Mouse (Mus musculus): ENCODE data around the gene Tnik.
A peak's percentile ranks its signal among the peaks of the same experiment; 100 is the strongest.

Gene Tnik

DNA sequence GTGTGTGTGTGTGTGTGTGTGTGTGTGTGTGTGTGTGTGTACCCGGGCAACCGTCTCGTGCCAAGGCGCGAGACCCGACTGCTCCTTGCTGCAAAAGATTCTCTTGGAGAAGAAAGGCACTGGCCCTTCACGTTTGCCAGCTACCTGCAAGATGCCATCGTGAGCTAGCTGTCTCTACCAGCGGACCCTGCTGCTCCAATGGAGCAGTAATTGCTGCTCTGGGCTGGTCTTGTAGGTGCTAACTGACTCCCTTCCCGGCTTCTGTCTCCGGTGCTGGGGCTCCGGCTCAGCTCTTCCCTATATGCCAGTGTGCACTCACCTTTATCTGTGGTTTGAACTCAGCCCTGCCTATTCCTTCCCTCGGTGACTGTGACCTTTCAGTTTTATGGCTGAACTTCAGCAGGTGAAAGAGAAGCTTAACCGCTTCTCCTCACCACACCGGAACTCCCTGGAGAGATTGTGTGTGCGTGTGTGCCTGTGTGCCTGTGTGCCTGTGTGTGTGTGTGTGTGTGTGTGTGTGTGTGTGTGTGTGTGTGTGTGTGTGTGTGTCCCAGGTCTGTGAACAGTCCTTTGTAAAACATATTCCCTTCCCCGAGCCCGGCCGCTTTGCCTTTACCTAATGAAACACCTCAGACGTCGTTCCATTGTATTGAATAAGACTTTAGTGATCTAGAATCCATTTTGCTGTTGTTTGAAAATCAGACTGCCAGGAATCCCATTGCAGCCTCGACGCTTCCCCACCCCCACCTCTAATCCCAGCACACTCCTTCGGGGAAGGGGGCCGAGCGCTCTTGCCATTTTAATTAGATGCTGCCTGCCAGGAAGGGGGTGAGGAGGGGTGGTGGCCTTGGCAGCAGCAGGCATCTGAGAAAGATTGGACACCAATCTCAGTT lies 1.2 kb downstream of the Tnik start:
- DNase-seq (ENCODE audit: low spot score in 2 of 2), result peak; percentile 29 to 39

DNA sequence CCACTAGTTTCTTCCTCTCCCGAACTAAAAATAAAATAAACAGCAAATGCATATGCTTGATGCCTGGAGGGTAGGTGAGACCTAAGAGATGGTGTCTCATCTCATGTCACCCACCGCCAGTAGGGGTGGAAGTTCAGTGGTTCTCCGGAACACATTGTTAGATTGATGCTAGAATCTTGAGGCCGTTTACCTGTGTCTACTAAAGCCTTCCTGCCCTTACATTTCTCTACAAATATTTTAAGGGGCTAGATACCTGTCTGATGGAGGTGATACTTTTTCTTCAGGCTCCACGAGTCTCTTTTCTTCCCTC lies 1.8 kb downstream of the Tnik start:
- no peak for DNase-seq (ENCODE audit: low spot score in 2 of 2)

DNA sequence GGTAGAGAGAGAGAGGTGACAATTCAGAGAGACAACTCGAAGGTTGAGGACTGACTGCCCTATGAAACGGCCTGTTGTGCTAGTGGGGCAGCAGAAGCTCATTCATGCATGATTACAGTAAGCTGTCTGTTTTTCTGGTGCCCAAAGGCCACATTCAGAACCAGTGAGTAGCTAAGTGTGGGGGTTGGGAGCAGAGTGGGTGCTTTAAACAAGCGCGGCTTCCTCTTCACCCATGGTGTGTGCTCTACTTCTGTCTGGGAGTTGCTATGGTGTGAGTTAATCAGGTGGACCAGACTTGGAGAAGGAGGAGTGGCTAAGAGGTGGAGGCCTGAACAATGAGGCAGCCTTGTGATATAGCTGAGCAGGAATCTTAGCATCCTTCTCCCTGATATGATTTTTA lies 2.2 kb downstream of the Tnik start:
- DNase-seq (ENCODE audit: low spot score in 2 of 2), result no peak

DNA sequence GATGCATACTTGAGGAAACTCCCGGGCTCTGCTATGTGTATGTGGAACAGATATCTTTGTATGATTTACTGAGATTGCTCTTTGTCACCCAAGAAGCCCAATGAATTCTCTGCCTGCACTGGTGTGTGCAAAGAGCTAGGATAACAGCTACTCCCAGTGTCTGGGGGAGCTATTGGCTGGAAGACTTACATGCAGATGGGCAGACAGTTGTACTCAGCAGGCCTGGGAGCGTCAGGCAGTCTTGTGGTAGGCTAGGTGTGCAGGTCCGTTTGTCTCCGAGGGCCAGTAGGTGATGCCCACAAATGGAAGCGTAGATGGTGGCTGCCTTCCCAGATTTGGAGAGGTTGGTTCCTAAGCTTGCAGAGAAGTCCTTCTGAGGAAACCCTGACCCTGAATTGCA lies 2.6 kb downstream of the Tnik start:
- DNase-seq (ENCODE audit: low spot score in 2 of 2), result no peak

DNA sequence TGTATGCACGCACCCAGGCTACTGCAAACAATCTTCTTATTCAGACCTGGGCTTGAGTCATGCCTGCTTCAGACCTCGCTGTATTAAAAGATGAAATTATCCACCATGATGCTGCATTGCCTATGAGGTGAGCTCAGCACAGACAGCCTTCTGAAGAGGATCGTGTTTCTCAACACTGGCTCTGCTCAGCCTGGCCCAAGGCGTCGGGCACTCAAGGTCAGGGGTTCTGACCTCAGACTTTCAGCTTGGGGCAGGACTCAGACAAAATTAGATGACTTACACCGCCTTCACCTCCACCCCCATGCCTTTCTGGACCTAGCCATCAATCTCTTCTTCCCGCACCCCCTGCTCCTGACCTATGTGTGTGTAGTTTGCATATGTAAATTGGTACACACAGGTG lies 4.2 kb downstream of the Tnik start:
- no peak for DNase-seq (ENCODE audit: low spot score in 2 of 2)

DNA sequence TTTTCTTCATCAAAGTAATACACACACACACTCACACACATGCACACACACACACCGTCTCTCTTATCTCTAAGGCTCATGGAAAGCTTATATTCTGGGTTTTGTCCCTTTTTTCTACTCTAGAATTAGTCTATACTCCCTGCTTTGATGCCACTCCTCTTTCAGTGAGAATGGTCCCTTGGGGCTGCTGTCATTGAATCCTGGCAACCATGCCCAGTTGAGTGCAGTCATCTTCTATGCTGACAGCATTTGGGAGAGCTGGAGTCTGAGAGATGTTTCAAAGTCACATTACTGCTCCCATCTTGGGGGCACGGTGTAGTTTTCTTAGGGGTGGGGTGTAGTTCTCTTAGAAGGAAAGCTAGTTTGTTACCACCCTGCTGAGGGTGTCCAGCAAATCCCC lies 6.7 kb downstream of the Tnik start:
- DNase-seq (ENCODE audit: low spot score in 2 of 2), result no peak

DNA sequence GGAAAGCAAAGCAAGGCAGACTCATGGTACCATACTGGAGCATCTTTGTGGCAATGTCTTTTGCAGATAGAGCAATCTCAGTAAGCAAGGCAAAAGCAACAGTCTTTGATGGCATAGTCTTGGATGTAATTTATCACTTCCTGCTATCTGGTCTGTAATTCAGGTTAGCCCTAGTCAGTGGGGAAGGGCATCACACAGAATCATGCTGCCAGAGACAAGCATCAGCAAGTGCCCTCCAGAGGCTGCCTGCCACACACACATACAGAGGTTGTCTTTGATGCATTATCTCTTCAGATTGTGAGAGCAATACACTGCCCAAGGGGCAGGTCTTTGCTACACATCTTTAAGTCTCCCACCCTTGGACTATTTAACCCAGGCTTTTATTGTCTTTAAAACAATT lies 8.9 kb downstream of the Tnik start:
- no peak for DNase-seq (ENCODE audit: low spot score in 2 of 2)

DNA sequence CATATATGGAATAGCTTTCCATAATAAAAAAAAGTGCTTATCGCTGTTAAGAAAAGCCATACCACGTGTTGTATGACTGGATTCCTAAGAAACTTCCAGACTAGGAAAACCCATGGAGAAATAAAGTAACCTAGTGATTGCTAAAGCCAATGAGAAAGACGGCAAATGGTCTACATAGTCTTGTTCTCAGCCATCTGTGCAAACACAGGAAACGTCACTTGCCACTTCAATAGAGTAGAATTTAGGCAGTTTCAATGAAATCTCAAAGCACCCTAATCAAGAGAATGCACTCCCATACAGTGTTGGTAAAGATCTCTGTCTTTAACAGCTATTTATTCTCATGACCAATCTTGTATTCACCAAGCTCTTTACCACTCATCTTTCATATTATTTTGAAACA lies 11.7 kb downstream of the Tnik start:
- DNase-seq (ENCODE audit: low spot score in 2 of 2), result no peak

DNA sequence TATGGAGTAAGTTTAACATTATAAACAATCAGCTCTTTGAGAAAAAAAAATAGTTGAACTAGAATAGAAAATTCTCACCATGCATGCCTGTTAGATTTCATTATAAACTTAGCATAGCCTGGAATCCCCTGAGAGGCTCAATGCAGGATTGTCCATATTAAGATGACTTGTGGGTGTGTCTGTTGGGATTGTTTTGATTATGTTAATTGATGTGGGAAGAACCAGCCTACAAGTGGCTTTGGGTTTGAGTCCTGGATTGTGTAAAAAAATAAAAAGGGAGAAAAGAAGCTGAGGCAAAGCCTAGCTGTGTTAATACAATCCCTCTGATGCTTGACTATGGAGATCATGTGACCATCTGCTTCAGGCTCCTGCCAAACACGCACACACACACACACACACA lies 26.7 kb downstream of the Tnik start:
- no peak for DNase-seq (ENCODE audit: low spot score in 2 of 2)

DNA sequence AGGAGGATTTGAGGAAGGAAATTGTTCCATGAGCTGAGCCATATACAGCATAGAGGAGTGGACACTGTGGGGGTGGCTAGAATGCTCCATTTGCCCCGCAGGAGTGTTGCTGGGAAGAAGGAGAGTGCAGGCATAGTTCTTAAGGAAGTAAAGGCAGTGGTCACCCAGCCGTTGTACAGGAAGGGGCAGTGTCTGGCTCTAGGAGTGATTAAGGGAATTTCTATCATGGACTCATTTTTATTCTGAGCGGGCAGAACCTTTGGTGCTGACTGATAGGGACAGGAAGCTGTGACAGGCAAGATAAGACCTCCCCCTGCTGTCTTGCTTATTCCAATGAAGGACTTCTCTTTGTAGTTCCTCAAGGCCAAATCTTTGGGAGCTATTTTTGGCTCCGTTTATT lies 38.4 kb downstream of the Tnik start:
- DNase-seq (ENCODE audit: low spot score in 2 of 2), result peak in 1 of 2 experiments; percentile 10

DNA sequence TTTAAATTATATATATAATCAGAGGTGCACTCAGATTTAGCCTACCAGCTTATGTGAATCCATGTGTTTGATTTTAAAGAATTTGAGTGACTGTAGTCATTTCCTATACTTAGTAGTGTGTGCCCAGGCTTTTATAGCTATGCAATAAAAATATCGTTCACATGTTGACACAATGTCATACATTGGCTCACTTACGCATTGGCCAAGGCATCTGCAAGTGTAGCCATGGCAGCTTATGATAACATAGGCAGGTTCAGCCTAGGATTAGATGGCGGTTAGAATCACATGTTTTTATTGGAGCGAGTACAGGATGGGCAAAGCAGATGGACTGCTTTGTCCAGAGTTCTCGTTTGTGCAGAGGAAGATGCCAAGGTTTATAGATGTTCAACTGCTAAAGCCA lies 40.9 kb downstream of the Tnik start:
- no peak for DNase-seq (ENCODE audit: low spot score in 2 of 2)

DNA sequence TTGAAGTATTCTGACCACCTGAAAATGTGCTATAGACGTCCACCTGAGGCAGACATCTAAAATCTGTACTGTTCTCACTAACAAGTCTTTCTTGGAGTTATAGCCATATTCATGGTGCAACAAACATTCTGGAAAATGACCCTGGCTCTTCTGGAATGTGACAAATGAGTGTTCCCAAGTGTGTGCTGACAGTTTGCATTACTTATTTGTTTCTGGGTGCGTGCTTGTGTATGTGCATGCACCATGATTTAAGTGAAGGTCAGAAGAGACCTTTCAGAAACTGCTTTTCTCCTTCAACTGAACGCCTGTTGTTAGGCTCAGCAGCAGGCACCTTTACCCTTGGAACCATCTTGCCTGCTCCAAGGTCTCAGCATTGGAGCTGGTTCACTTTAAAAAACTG lies 43.8 kb downstream of the Tnik start:
- DNase-seq (ENCODE audit: low spot score in 2 of 2), result no peak

DNA sequence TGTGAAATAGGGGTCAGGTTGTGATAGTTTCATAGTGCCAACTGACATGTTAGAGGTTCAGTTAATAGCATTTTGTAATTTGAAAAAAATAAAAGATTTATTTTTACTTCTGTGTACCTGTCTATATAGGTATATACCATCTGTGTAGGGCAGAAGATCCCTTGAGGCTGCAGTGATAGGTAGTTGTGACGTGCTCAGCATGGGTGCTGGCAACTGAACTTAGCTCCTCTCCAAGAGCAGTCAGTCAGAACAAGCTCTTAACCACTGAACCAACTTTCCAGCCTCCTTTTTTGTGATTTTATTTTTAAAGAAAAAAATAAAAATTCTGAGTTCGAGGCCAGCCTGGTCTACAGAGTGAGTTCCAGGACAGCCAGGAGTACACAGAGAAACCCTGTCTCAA lies 51.4 kb downstream of the Tnik start:
- no peak for DNase-seq (ENCODE audit: low spot score in 2 of 2)

DNA sequence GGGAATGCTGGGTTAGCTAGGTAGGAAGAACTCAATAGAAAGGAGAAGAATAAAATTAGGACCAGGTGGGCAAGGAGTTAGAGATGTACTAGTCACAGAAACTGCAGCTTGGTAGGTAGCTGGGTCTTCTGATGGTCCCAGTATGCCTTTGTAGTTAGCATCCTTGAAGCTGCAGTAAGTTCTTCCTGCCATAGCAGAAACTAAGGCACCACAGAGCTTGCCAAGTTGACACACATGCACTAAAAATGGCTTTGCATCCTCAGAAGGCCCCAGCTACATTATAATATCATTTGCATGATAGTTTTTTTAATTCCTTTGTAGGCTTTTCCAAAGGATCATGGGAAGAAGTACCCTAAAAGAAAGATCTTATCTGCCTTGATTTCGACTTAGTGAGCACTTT lies 54.3 kb downstream of the Tnik start:
- no peak for DNase-seq (ENCODE audit: low spot score in 2 of 2)

DNA sequence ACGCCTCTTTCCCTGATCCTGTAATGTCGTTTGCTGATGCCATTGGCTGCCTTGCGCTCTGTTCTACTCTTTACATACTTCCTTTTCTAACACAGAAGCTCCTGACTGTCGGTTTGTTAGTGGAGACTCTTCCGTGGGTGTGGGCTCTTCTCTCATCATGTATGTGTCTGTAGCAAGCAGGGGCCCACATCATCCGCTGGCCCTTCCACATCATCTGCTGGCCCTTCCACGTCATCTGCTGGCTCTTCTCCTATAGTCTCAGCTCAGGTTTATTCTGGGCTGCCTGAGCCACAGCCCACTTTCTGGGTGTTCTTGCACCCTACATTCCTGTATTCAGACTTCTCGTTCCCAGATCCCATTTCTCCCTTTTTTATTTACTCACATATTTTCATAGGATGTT lies 58.6 kb downstream of the Tnik start:
- DNase-seq (ENCODE audit: low spot score in 2 of 2), result no peak

DNA sequence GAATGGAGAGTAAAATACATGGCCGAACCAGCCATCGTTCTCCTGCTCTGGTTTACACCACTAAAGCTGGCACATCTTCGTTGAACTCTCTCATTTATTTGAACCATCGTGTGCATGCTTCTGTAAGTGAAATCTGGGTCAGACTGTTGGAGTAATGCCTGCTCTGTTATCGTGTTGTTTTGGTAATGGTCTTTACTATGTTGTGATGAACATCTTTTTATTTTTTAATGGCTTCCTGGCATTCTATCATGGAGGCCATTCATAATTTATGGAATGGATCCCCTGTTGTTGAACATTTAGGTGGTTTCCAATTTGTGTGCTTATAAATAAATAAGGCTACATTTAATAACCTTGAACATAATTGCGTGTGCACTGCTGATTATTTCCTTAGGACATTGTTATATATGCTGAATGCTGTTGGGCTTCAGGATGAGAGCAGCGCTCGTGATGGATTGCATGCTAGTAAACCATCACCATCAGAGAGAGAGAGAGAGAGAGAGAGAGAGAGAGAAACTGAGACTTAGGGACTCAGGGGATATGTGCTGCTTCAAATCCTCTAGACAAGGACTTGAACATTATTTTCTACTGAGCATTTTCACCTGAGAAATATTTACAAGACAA lies 62.7 kb downstream of the Tnik start:
- no peak for DNase-seq (ENCODE audit: low spot score in 2 of 2)

DNA sequence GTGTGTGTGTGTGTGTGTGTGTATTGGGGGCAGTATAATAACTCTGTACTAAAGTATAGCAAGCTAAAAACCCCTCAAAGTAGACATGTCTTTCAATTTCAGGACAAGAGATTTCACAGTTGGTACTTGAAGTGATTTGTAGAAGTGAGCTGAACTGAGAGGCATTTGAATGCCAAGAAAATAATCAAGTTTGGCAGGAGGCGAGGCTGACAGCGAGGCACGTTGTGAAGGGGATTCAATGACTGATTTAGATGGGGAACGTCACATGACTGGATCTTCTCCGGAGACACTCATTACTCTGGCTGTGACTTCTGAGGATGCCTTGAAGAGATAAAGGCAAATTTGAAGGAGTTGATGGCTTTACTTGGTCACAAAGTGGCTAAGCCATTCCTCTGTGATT lies 69.3 kb downstream of the Tnik start:
- no peak for DNase-seq (ENCODE audit: low spot score in 2 of 2)

DNA sequence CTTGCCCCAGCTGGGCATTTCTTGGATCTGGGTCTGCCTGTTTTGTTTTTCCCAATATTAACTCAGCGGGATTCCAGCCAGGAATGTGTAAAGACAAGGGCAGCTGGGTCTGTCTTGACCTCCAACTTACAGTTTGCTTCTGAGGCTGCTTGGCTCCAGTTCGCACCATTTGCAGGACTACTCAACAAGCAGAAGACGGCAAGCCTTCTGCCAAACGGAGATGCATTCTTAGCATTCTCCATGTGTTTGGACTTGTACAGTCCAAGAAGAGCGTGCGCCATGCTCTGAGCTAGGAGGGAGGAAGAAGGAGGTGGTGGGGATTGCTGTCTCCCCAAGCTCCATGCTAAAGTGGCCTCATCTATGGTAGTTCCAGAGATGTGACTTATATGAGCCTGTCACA lies 70.9 kb downstream of the Tnik start:
- no peak for DNase-seq (ENCODE audit: low spot score in 2 of 2)

DNA sequence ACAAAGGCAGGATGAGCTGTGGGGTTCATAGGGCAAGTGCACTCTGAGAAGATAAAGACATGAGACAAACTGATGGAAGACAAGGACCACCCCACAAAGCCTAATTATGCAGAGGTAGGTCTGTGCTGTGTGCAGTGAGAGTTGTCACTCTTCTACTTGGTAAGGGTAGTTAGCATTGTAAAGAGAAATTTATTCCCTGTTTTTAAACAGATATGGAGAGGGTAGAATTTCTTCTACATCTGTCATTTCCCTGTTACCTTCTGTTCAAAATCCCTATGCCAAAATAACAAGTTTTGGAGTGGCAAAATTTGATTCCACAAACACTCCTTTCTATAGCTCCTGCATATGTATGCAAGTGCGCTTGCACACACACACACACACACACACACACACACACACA lies 71.5 kb downstream of the Tnik start:
- no peak for DNase-seq (ENCODE audit: low spot score in 2 of 2)

DNA sequence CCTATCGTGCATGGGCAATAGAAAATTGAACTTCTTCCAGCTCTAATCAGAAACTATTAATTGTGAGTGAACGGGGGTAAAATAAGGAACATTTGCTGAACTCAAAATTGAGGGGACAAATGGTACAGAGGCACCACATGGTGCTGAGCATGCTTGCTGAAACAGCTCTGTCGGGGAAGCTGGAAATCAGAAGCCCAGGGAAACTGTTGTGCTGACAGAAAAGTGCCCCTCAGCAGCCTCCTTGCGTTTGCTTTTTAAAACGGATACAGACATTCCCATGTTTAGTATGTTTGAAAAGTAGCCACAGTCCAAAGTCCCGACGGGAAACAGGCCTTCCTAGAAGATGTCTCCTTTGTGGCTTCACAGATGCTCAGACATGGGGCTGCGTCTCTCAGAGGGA lies 77.1 kb downstream of the Tnik start:
- DNase-seq (ENCODE audit: low spot score in 2 of 2), result no peak

DNA sequence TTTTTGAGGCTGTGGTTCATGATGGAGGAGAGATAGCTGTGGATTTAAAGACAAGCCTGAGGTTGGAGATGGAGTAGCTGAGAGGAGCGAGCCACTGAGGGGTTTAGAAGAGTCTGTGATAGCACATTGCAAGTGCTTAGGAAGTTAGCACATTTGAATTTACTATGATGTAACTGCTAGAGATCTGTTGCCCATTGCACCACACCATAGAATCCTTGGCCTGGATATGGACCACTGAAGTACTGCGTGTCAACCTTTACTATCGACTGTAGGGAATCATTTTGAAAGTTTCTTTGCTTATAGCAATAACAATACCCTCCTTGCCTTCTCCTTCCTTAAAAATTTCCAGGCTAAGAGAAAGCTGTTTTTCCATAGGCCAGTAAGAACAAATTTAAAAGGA lies 80.2 kb downstream of the Tnik start:
- no peak for DNase-seq (ENCODE audit: low spot score in 2 of 2)

DNA sequence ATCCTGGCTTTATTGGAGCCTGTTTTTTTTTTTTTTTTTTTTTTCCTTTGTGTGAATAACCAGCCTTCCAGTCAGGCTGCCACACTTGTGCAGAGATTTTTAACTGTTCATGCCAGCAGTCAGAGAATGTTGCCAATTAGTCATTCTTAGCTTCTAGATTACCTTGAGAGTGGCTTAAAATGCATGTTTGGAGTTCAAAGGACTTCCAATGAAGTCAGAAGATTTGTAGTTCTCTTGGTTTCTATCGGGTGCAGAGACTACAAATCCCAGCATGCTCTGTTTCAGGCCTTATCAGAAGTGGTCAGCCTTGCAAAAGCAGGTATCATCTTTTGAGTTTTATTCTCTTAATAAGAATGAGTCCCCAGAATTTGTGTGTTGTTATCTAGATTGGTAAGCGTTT lies 80.6 kb downstream of the Tnik start:
- DNase-seq (ENCODE audit: low spot score in 2 of 2), result no peak

DNA sequence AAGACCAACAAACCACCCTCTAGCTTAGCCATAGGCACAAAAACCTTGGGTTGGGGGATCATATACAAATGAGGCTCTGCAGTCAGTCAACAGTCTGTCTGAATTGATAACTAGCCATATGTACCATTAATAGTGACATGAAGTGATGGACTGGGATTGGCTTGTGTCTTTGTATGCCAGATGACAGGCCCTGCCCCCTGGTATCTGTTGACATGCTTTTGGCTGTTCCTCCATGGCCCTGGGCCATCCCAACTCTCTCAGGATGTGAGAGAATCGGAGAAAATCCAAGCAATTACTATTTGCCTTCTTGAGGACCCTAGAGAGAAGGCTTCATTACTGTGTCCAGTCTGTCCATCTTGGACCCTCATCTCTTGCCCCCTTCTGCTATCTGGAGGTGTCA lies 82.4 kb downstream of the Tnik start:
- no peak for DNase-seq (ENCODE audit: low spot score in 2 of 2)

DNA sequence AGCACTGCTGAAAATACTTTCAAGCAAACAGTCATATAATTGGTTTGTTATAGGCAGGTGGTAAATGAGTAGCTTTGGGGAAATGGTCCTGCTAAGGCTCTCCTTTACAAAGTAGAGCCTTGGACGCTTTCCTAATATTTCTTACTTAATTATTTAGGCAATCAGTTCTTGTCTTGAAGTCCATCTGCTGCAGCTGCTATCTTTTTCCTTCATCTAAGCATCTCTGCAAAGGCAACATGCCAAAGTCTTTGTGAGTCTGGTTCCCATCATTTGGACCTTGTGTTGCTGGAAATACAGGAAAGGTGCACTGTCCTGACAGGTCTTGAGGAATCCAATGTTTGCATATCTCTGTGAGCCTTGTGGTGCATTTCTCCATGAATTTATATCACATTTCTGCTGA lies 82.9 kb downstream of the Tnik start:
- DNase-seq (ENCODE audit: low spot score in 2 of 2), result no peak

All from spleen, postnatal 36 days (tissue).